Mouse (Mus musculus) frontal cortex, postnatal 14 days (tissue): ENCODE results near the gene Slc25a21.

Experiments
- DNase-seq, 2 experiments: peaks; one replicate each; pipeline ENCODE4 v3.0.0; 2022; ENCODE audit warnings: low spot score in 2 of 2

Slc25a21 gene

DNA sequence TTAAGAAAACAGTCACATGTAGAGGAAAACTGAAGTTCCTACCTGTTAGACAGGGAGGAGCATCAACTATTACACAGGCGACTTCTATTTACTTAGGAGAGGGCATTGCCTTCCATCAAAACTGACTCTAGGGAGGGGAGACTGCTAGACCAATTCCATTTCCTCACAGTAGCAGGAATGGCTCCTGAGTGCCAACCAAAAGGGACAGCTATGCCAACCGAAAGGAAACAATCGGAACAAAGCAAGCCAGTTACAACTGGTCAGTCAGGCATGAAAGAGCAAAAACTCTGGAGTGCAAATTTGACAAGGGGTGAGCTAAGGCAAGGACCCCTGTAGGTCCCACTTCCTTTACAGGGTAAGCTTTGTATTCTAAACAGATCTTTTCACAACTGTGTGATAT lies 319.5 kb downstream of the Slc25a21 start:
- DNase-seq: no peak

DNA sequence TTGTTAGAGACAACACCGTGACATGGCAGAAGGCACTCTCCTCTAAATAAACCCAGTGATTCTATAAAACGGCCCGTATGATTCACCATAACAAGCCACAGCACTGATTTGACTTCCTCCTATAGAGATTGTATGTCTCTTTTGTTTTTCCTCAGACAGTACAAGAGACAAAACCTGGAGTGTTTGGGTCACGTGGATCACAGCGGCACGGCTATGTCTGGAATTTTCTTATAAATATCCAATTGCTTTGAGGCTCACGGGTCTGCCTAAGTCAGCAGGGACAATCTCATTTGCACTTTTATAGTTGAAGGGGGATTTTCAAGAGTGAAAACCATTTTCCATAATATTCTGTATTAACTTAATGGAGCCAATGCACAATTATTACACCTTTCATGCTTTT lies 320.7 kb downstream of the Slc25a21 start:
- DNase-seq: no peak

DNA sequence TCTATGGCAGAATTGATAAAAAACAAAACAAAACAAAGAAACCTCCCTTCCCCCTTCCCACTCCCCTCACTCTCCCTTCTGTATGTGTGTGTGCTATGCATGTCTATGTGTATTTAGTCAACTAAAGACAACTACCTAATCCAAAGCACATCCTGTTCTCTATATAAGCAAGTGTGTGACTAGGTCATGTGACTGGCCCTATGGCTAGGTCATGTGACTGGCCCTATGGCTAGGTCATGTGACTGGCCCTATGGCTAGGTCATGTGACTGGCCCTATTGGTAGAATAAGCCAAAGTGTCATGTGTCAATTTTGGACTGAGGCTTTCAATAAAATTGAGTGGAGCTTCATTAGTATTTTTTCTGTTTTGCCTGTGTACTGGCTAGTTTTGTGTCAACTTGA lies 324.1 kb downstream of the Slc25a21 start:
- no peak for DNase-seq

DNA sequence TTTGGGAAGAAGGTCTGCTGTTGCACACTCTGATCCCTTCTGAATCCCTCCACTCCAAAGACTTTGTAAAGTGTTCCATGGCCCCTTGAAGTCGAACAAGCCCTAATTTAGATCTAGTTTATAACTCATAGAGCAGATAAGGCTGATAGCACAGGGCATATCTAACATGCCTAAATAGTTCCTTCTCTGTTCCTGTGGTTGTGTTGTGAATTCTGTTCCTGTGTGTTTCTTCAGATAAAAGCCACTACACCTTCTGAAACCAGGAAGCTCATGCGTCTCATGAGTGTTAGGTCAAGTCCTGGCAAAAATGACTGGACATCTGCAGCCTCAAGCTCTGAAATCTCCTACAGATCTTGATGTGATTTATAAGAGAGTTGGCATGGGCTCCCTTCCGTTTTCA lies 326.7 kb downstream of the Slc25a21 start:
- no peak for DNase-seq

DNA sequence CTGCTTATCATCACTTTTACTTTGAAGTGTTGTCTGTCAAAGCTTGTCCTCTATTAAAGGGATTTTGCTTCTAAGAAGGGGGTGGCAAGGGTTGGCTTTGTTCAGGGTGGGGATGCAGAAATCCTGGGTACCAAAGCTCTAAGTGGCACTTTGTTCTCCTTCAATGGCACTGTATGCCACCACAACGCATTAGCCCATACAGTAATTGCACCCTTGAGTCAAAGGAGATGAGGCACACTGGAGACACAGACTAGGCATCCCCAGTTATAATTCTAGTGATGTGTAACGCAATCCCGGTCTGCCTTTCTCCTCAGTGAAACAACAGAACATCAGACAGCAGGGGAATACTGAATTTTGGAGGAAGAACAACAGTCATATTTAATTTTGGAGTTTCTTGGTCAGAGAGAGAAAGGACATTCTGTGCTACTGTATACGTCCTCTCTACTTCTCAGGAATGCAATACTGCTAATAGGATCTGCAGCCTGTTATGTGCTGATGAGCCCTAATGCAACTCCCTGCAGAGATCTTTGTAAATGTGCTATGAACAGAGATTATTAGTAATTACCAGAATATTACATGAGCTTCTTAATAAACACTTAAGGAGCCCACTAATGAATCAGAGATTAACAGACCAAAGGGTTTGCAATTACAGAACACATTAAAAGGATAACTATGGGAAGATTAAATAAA lies 333.3 kb downstream of the Slc25a21 start:
- DNase-seq: no peak

DNA sequence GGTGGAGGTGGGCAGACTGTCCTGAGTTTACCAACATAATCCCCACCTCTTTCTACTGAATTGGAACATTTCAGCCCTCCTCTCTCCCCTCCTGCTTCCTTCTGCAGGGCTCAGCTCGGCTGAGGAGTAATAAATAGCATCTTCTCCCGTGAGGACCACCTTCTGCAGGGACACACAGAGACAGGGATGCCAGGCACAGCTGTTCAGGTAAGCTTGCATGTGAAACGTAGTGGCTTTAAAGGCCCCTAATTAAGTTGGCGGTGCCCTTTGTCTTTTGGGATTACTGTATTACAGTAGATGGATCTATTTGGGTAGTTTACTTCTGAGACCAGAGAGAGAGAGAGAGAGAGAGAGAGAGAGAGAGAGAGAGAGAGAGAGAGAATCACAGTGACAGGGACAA lies 344.6 kb downstream of the Slc25a21 start:
- DNase-seq: no peak

DNA sequence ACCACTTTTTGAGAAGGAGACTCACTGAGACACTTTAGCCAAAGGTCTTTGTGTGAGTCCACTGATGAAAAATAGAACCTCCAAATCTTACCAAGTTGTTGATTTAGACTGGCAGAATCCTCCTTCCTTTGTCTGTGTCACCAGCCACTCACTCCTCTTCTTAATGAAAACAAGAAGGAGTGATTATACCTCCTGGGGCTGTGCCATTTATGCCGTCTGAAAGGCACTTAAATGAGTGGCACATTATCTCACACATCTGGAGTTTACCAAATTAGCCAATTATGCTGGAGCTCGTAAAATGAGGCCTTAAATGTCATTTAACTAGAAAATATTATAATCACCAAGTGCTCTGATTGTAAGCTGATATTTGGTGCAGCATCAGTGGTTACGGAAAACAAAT lies 345.8 kb downstream of the Slc25a21 start:
- DNase-seq: no peak

DNA sequence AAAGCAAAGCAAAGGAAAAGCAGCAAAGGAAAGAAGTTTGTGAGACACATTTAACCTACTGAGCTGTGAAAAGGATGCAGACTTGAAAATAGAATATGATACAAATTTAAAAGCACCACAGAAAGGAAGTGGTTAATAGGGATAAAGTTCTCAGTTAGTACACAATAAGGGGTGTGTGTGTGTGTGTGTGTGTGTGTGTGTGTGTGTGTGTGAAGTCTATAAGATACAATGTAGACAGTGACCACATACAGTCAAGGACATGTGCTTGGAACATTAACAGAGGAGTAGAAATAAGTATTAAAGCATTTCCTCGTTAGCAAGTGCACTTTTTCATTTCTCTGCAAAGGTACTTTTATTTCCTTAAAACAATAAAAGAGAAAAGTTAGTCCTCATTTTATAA lies 367.3 kb downstream of the Slc25a21 start:
- no peak for DNase-seq

DNA sequence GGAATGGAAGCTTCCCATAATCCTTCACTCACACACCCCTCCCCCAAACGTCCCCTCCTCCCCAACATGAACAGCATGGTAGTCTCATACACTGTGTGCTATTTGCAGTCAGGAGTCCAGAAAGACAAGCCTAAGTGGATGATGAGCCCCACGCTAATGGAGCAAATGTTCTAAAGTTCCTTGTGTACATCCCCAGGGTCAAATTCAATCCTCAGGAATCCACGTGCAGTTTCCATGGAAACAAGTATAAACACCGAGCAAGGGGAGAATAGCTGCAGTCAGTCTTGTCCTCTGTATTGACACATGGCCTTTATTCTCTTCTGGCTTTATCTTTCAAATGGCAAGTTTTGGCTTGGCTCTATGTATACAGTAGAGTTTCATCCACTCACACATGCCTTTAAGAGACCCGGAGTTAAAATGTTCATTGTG lies 367.8 kb downstream of the Slc25a21 start:
- DNase-seq: no peak

DNA sequence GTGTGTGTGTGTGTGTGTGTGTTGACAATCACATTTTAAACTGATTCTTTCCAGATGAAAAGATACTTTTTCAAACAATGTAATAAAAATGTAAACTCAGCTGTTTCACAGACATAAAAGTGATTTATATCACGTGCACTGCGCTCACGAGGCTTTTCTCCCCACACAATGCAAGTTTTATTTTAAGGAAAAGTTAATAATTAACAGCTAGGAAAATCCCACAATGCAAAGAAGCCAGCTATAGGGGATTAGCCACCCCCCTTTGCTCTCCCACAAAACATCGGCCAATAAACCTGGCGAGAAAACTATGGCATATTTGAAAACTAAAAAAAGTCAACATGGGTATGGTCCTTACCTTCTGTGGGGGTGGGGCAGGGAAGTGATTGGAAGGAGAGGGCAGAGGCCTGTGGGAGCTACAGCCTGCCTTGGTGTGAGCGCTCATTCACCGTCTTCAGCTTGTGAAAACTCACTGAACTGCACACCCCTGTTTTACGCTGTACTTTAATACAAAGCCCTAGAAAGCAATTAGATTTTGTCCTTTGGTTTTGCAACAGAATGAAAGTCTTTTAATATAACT lies 369.4 kb downstream of the Slc25a21 start:
- DNase-seq: no peak

DNA sequence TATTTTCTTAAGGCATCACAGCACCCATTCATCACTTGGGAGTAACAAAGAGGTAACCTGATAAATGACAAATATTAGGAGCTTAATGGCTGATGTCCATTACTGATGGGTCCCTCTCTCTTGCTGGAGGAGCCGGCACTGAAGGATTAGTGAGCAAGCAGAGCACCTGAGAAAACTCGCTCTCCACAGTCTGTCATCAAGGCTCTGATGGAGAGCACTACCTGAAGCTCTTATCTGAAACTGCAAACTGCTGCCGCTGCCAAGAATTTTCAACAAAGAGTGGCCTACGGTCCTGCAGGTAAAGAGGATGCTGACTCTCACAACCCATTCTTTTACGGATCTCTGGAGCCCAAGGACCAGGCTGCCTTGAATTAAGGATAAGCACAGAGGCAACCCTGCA lies 372.6 kb downstream of the Slc25a21 start:
- no peak for DNase-seq

DNA sequence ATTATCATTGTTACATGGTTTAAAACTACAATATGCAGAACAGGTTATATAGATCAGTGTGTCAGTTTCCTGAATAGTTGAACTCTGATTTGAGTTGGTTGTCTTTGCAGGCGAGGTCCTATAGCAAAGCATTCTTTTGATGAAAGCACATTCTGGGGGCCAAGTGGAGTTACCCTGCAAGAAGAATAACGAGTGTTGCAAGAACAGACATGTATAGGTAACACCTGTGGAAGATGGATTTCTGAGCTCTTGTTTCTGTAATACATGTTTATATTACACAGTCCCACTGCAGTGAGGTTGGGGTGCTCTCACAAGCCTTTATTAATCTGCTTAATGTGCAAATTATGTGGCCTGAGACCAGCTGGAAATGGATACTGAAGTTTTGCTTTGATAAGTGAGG lies 375.1 kb downstream of the Slc25a21 start:
- DNase-seq: no peak

DNA sequence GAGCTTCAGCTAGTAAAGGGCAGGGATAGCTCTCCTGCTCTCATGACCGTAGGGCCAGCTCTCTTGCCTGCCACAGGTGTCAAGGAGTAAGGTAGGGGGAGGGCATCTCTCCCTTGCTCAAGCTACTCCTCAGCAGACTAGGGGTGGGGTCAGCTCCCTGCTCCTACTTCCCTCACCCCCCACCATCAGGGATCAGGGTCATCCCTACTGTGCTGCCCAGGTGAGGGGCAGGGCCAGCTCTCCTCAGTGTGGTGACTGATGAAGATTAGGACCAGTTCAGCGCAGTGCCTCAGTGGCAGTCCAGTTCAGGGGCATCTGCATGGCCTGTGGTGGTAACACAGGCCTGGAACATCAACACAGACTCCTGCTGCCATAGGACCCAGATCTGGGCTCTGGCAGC lies 376.7 kb downstream of the Slc25a21 start:
- DNase-seq: no peak

DNA sequence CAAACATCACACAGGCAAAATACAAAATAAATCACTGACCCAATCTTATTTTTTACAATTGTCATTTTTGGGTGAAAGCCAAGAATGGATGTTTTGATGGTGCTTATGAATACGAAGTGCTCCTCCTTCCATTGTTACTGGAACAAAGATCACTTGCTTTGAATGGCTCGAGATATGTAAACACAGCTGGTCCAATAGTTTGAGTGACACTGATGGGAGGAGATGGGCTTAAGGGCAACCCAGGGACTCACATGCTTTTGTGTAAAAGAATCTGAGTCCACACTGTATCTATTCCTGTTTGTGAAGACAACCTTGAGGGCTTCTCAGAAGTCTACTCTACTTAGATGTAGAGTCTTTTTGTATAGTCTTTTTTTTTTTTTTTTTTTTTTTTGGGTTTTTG lies 389.8 kb downstream of the Slc25a21 start:
- DNase-seq: no peak

DNA sequence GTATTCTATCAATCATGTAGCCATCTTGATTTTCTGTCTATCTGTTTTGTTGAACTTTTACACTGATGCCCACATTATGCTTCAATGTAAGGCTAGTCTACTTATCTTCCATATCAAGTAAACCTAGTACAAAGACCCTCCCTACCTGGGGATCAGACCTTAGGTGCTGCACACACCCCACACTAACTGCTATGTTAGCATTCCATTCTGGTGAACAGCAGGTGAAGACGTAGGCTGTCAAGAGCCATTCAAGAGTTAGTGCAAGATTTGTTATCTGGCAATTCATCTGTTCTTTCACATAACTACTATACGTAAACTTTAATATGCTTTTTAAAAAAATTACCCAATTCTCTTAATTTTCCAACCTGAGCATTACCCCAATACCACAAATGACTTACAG lies 390.2 kb downstream of the Slc25a21 start:
- no peak for DNase-seq

DNA sequence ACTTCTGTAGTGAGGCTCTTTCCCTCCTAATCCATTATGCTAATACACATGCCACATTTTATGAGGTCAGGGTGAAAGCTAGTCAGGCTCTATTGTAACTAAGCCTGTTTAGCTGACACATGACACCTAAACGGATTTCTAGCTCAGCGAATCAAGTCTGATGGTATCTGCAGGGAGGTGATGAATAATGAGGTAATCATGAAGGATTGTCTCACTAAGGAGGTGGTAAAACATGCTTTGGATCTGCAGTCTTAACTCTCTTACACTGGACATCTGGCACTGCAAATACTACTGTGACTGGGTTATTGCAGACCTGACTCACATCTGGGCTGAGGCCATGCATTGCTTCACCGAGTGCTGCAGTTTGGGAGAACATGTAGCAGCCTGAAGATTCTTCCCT lies 392.8 kb downstream of the Slc25a21 start:
- no peak for DNase-seq

DNA sequence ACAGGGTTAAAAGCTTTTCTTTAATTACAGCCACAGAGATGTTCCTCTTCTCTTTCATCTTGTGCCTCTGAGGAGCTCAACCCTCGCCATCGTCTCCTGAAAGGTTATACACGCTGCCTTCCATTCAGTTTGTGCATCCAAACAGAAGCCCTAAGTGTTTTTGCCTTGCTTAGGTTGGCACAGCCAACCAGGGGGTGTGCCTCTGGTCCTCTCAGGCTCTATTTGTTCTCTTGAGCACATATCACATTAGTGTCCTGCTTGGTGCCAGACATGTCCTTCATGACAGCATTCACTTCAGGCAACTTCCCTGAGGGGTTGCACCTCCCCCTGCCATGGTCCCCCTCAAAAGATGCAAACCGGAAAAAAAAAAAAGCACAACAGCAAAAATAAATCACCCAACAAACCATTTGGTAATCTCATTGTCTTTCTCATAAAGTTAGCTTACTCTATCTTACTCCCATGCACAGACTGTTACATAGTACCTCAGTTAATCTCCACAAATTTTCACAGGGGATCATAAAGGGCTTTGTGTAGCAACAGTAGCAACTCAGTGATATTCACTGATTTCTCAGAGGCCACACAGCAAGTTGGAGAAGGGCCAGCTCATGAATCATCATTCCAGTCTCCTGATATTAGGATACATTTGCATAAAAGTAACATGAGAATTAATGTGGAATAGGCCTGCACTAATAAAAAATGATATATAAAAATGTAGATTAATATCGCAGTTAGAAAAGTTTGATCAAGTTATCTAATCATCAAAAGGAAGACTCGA lies 398.4 kb downstream of the Slc25a21 start:
- no peak for DNase-seq

DNA sequence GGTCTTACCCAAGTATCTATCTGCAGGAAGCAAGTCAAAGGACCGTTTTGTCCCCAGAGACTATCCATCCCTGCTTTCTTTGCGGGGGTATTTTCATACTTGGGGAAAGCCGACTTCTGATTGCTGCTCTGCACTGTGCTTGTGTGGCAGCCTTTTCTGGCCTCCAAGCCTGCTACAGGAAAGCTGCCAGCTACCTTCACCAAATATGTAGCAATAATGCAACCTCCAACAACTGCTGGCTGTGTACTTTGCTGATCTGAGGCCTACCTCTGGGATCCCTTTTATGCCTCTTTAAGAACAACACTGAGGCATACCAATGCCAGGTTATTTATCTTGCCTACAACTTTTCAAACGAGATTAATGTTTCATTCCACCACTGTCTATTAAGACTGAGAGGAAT lies 408.0 kb downstream of the Slc25a21 start:
- no peak for DNase-seq

DNA sequence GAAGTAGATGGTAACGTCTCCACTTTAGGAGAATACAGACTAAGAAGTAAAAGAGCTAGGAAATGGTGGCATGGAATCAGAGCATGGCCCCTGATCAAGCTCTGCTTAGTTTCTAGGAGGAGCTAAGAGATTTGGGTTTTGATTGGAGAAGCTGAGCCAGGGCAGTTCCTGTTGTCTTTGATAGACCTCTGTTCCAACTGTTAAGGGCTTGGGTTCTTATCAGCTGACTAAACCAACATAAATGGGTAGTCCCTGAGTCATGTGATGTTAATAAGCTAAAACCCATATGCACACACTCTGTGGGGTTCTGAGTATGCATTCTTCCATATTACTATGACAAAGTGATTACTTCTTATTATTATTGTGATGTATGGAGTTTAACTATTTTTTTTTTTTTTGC lies 412.0 kb downstream of the Slc25a21 start:
- no peak for DNase-seq

DNA sequence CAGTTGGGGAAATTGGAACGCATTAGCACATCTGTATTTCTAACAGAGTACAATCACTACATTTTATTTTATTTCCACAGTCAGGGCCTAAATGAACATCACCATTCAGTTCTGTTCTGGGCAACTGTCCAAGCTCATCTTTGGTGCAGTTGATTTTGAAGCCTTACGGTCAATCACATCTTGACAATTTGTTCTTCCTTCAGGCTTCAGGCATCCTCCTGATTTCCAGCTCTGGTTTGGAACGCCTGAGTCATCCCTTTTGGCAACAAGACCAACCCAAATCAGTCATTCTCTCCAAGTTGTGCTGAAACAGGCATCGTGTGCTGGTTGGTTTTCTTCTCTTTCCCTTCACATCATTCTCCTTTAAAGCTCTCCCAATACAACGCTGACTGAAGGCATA lies 416.1 kb downstream of the Slc25a21 start:
- no peak for DNase-seq

DNA sequence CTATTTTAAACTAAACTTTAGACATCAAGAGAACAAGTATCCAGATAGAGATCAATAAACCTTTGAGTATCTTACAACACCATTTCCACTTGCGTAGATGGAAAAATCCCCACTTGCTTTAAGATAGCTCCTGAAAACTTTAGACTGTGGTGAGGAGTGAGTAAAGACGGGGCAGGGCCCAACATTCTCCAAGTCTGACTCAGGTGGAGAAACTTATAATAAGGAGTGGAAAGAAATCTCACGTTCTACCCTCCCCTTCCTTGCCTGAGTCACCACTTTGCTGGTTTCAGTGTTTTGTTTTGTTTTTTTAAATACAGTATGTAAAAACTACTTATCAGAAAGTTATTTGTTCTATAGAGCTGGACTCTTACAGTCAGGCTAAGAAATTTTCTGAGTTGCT lies 417.7 kb downstream of the Slc25a21 start:
- DNase-seq: no peak

DNA sequence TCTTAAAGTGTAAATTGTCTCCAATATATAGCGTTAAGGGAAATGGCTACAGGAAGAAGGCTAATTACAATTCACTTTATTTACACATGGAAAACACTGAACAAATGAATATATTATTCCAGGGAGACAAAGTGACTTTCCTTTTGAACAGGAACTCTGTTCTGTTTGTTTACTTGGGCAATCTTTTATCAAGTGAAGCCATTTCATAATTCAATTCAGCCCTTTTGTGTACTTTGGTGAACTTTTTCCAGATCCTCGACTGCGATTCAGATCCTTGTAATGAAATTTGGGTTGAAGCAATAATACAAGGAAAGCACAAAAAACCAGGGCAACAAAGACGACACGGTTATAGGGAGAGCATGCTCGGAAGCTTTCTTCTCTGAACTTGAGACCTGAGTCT lies 423.3 kb downstream of the Slc25a21 start:
- DNase-seq: no peak

DNA sequence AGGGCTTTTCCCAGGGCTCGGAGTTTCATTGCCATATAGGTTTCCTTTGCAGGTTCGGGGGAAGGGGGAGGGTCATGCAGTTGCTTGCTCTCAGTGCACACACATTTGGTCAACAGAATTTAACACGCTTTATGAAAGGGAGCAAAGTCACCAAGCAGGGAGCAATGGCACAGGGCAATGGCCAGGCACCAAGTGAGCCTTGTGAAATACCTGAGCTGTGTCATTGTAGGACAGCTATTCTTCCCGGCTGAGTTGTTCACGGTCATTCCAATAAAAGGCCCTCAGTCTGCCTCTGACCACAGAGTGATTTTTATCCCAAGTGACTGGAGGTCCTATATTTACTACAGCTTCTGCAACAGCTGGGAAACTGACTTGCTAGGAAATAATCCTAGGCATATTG lies 427.9 kb downstream of the Slc25a21 start:
- no peak for DNase-seq
